Mouse (Mus musculus): ENCODE measurements at regions not wholly inside any gene's neighbourhood (a gene's known extent, or its start where the extent isn't known, plus 50 kb on each side); places are given as distances from the start of the nearest gene placed in this dataset.

DNA sequence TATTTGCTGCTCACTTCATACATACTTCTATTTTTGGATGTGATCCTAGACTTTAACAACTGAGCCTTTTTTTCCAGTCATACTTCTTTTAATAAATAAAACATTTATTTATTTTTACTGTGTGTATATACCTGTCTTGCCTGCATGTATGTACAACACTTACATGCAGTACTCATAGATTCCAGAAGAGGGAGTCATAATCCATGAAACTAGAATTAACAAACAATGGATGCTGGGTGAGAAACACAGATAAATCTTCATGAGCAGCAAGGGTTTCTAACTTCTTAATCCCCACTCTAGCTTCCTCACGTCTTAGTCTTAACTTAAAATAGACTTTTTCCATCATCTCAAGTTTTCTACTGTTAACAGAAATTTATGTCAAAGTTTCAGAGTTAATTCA lies 1253.7 kb upstream of the Nr2f1 start:
- ATAC-seq (ENCODE audit: low FRiP score, low read depth) = no peak
- no peak overlapping the region for H3K27ac ChIP-seq
- H3K4me1 ChIP-seq = no peaks in the 10 kb centered on the region
- WGBS = 63% methylated on average over 1 of the region's 1 CpGs
- H3K36me3 ChIP-seq = no peaks in the 10 kb centered on the region
- no peak overlapping the region for H3K4me3 ChIP-seq
- H3K27me3 ChIP-seq = no peaks in the 10 kb centered on the region
- H3K4me2 ChIP-seq (replicated peaks) = no peak overlapping the region
- no peaks in the 10 kb centered on the region for H3K9me3 ChIP-seq
- H3K9ac ChIP-seq = no peak overlapping the region

DNA sequence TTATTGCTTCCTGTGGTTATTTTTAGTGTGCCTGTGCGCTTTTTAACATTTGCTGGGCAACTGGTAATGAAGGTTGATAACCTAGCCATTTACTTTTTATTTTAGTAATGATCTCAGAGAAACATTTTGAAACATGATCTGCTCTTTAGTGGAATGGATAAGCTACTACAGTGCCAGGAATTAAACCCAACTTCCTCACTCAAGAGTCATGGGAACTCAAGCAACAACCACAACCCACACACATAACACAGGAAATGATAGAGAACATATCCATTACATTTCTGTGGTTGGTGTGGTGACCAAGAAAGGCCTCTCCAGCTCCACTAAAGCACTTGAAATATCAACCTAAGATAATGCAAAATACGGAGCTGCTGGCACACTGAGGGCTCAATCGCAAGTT lies 1243.6 kb upstream of the Nr2f1 start:
- no peaks in the 10 kb centered on the region for H3K36me3 ChIP-seq
- no peak overlapping the region for H3K9ac ChIP-seq
- H3K27ac ChIP-seq = no peak overlapping the region
- H3K4me2 ChIP-seq (replicated peaks) = no peak overlapping the region
- no peaks in the 10 kb centered on the region for H3K4me1 ChIP-seq
- H3K27me3 ChIP-seq = no peaks in the 10 kb centered on the region
- peak; percentile 71; the same call in 1 of the 2 replicates for ATAC-seq (ENCODE audit: low FRiP score, low read depth)
- no peaks in the 10 kb centered on the region for H3K9me3 ChIP-seq
- 57% methylated on average over 3 of the region's 3 CpGs for WGBS
- no peak overlapping the region for H3K4me3 ChIP-seq

DNA sequence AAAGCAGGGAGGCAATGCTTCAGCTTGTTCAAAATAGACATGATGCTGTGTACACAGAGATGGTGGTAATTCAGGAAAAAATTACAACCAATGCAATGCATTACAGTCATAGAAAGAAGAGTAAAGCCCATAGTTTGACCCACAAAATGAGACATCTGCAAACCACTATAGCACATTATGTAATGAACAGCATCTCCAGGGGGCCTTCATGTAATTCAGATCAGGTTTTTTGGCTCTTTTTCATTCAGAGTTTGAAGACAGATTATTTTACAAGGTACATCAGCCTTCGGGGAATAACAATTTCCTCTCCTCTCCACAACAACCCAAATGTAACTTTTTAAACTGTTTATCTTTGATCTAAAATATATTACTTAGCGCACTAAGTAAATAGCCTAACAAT lies 1243.1 kb upstream of the Nr2f1 start:
- Histone ChIP-seq H3K9ac (no peak overlapping the region), H3K4me2 (replicated peaks) (no peak overlapping the region), H3K36me3 (no peaks in the 10 kb centered on the region), H3K4me3 (no peak overlapping the region), H3K27ac (no peak overlapping the region), H3K4me1 (no peaks in the 10 kb centered on the region), H3K9me3 (no peaks in the 10 kb centered on the region), H3K27me3 (no peaks in the 10 kb centered on the region)
- ATAC-seq (ENCODE audit: low FRiP score, low read depth) = peak; percentile 65; the same call in 1 of the 2 replicates
- 28% methylated on average over 2 of the region's 2 CpGs for WGBS

DNA sequence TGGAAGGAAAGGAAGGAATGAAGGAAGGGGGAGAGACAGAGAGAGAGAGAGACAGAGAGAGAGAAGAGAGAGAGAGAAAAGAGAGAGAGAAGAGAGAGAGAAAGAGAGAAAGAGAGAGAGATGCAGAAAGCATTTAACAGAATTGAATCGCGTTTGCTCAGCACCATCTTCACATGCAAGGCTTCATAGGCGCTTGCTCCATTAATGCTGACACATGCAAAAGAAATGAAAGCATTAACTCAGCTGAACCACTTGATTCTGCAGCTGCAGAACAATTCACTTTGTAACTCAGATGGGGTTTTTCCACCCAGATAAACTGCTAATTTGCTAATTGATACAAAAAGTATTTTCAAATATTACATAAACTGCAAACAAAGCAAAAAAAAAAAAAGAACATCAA lies 1231.9 kb upstream of the Nr2f1 start:
- no peak overlapping the region for H3K4me2 ChIP-seq (replicated peaks)
- H3K27me3 ChIP-seq = no peaks in the 10 kb centered on the region
- 54% methylated on average over 3 of the region's 3 CpGs for WGBS
- no peak for ATAC-seq (ENCODE audit: low FRiP score, low read depth)
- no peak overlapping the region for H3K27ac ChIP-seq
- no peaks in the 10 kb centered on the region for H3K36me3 ChIP-seq
- H3K9me3 ChIP-seq = no peaks in the 10 kb centered on the region
- no peak overlapping the region for H3K9ac ChIP-seq
- H3K4me1 ChIP-seq = no peaks in the 10 kb centered on the region
- no peak overlapping the region for H3K4me3 ChIP-seq

DNA sequence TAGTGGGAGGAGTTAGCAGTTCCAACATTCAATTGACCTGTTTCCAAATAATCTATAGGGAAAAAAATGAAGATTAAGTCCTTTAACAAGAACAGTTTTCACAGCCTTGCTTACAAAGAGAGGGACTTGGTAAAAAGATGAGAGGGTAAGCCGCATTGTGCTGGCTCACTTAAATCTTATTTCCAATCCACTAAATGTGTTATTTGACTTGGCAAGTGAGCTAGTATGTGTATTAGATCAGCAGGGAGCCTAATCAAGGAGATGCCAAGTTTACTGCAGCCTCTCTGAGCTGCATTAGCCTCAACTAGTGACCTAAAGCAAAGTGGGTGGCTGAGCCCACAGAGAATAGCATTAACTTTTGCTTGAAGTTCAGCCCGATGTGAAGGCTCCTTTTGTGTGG lies 1231.4 kb upstream of the Nr2f1 start:
- Histone ChIP-seq H3K36me3 (no peaks in the 10 kb centered on the region), H3K27ac (no peak overlapping the region), H3K4me3 (no peak overlapping the region), H3K27me3 (no peaks in the 10 kb centered on the region), H3K4me2 (replicated peaks) (no peak overlapping the region), H3K9ac (no peak overlapping the region), H3K4me1 (no peaks in the 10 kb centered on the region), H3K9me3 (no peaks in the 10 kb centered on the region)
- ATAC-seq (ENCODE audit: low FRiP score, low read depth) = no peak
- WGBS = 19% methylated on average over 2 of the region's 2 CpGs

DNA sequence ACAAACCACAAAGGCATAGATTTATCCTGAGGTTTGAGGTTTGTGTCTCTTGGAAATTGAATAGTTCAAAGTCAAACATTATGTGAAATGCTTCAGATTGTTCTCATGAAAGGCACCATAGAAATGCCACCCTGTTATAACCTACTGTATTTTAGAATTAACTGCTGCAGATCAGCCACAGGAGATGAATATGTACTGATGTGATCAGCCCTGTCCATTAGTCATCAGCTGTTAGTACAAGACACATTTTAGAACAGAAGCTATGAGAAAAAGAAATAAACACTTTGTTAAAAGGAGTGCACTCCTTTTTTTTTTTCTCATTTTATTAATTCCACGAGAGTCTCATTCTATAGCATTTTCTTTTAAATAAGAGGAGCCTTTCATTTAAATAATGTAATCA lies 1231.0 kb upstream of the Nr2f1 start:
- H3K4me3 ChIP-seq = no peak overlapping the region
- no peak for ATAC-seq (ENCODE audit: low FRiP score, low read depth)
- no peak overlapping the region for H3K9ac ChIP-seq
- no peaks in the 10 kb centered on the region for H3K4me1 ChIP-seq
- no peaks in the 10 kb centered on the region for H3K27me3 ChIP-seq
- no peaks in the 10 kb centered on the region for H3K36me3 ChIP-seq
- no peaks in the 10 kb centered on the region for H3K9me3 ChIP-seq
- H3K27ac ChIP-seq = no peak overlapping the region
- H3K4me2 ChIP-seq (replicated peaks) = no peak overlapping the region
- WGBS = 41% methylated on average over 1 of the region's 1 CpGs

DNA sequence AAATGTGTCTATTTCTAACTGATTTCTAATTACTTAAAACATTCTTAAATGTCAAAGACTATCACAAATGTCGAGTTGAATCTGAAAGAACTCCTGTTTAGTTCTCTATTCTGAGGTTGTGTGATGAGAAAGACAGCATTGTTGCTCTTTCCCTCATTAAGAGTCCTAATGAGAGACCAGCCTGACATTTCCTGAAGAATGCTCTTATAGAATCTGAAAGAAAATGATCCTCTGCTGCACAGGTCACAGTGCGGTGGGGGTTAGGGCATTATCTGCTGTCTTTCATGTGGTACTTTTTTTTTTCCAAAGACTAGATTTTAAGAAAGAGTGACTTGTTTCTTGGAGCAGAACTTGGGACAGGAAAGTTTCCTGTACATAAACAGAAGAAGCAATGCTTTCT lies 1218.3 kb upstream of the Nr2f1 start:
- WGBS = 78% methylated on average over 2 of the region's 2 CpGs
- no peaks in the 10 kb centered on the region for H3K9me3 ChIP-seq

DNA sequence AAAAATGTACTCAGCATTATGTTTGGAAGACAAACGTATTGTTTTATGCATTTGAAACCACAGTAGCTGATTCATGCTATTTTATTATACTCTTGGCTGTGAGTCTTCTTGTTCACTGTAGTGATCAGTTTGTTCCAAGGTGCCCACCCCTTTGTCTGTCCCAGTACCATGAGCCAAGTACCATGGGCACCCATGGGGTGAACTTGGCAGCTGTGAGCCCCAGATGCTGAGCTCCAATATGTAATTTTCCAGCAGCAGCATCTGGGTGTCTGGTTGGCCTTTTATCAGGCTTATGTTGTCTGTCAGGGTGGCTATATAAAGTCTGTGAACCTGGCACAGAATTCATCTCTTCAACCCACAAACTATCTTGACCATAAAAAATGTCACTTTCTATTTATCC lies 1200.5 kb upstream of the Nr2f1 start:
- H3K36me3 ChIP-seq = no peaks in the 10 kb centered on the region
- no peak for ATAC-seq (ENCODE audit: low FRiP score, low read depth)
- no peaks in the 10 kb centered on the region for H3K27me3 ChIP-seq
- no peaks in the 10 kb centered on the region for H3K4me1 ChIP-seq
- H3K9me3 ChIP-seq = no peaks in the 10 kb centered on the region
- H3K9ac ChIP-seq = no peak overlapping the region
- no peak overlapping the region for H3K4me3 ChIP-seq
- no peak overlapping the region for H3K4me2 ChIP-seq (replicated peaks)
- no peak overlapping the region for H3K27ac ChIP-seq
- WGBS = 69% methylated on average over 1 of the region's 1 CpGs

More for the DNA sequence above, 1218.3 kb upstream of the Nr2f1 start:
- H3K36me3 ChIP-seq = no peaks in the 10 kb centered on the region
- H3K27me3 ChIP-seq = no peaks in the 10 kb centered on the region
- H3K9ac ChIP-seq = no peak overlapping the region
- no peaks in the 10 kb centered on the region for H3K4me1 ChIP-seq
- no peak overlapping the region for H3K4me3 ChIP-seq
- H3K27ac ChIP-seq = no peak overlapping the region
- ATAC-seq (ENCODE audit: low FRiP score, low read depth) = no peak
- no peak overlapping the region for H3K4me2 ChIP-seq (replicated peaks)

DNA sequence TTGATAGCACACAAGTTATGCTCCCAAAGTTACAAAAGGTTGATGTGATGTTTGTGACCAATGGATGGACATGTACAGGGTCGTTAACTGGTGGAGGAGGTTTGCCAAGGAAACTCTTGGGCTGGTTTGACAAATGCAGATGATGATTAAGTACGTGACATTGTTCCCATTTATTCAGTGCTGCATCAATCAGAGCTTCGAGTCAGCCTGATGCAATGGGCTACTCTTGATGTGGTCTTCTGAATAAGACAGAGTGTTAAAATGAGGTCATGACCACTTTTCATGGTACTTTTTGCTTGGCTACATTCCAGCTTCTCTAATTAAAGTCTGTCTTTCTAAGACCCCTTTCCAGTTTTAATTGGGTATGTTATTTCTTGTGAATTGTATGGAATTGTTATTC lies 1194.4 kb upstream of the Nr2f1 start:
- H3K4me1 ChIP-seq = no peaks in the 10 kb centered on the region
- no peaks in the 10 kb centered on the region for H3K9me3 ChIP-seq
- no peak overlapping the region for H3K4me3 ChIP-seq
- H3K4me2 ChIP-seq (replicated peaks) = no peak overlapping the region
- no peak for ATAC-seq (ENCODE audit: low FRiP score, low read depth)
- no peaks in the 10 kb centered on the region for H3K27me3 ChIP-seq
- H3K36me3 ChIP-seq = no peaks in the 10 kb centered on the region
- no peak overlapping the region for H3K27ac ChIP-seq
- 70% methylated on average over 3 of the region's 3 CpGs for WGBS
- H3K9ac ChIP-seq = no peak overlapping the region

DNA sequence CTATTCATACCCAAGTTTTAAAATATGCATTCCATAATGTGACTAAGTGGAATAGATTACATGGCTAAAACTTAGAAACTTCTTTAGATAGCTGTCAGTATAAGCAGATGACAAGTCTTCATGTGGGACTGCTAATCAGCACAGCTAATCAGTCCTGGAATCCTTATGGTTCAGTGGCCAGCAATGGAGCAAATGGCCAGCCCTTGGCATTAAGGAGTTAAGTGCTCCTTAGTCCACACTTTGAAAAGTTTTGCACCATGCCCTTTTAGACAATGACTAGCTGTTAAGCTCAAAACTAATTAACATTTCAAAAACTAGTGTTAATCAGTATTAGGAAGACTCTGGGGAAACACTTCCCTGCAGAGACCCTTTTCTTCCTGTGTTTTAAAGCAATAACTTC lies 1188.4 kb upstream of the Nr2f1 start:
- Histone ChIP-seq H3K9me3 (no peaks in the 10 kb centered on the region), H3K4me3 (no peak overlapping the region), H3K9ac (no peak overlapping the region), H3K4me2 (replicated peaks) (no peak overlapping the region), H3K27me3 (no peaks in the 10 kb centered on the region), H3K36me3 (no peaks in the 10 kb centered on the region), H3K4me1 (no peaks in the 10 kb centered on the region), H3K27ac (no peak overlapping the region)
- ATAC-seq (ENCODE audit: low FRiP score, low read depth) = no peak

DNA sequence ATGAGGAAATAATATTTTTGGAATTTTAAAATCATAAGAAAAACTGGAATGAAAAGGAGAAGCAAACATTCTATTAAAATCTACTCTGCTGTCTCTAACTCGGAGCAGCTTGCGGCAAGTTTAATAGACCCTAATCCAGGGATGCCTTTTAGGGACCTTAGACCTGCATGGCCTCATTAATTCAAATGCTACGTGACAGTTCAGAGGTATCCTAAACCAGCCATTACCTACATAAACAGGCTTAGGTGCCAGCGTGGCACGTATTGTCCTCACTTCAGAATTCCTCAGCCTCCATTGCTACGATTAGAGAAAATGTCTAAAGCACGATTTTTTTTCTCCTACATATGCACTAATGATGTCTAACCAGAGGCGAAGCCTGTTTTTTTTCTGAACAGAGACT lies 1141.9 kb upstream of the Nr2f1 start:
- Histone ChIP-seq H3K4me2 (replicated peaks) (no peak overlapping the region), H3K27me3 (no peaks in the 10 kb centered on the region), H3K9ac (no peak overlapping the region), H3K4me1 (0 out of 2 replicates have a peak, but pooled peaks cover 6% of the 10 kb centered on the region), H3K36me3 (no peaks in the 10 kb centered on the region), H3K27ac (no peak overlapping the region), H3K9me3 (no peaks in the 10 kb centered on the region), H3K4me3 (no peak overlapping the region)
- no peak for ATAC-seq (ENCODE audit: low FRiP score, low read depth)
- WGBS = 52% methylated on average over 8 of the region's 8 CpGs

DNA sequence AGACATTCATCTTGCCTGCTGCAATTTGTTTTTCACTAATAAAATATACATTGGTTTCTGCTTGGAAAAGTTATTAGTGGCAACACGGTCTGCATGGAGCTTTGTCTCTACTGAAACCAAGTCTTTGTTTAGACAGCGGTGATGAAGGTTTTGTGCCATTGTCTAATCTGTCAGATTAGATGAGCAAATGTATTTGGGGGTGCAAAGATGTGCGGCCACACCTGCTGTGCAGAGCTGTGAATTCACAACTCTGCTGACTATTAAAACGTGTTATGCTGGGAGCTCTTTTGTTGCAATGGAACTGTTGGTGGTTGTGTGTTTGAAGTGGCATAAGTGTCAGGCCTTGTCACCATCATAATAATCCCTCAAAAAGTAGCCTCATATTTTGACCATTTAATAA lies 1140.9 kb upstream of the Nr2f1 start:
- no peak overlapping the region for H3K9ac ChIP-seq
- H3K4me3 ChIP-seq = no peak overlapping the region
- no peaks in the 10 kb centered on the region for H3K27me3 ChIP-seq
- no peak overlapping the region for H3K27ac ChIP-seq
- H3K36me3 ChIP-seq = no peaks in the 10 kb centered on the region
- no peaks in the 10 kb centered on the region for H3K9me3 ChIP-seq
- no peak for ATAC-seq (ENCODE audit: low FRiP score, low read depth)
- WGBS = 62% methylated on average over 4 of the region's 4 CpGs
- H3K4me2 ChIP-seq (replicated peaks) = no peak overlapping the region
- H3K4me1 ChIP-seq = 0 out of 2 replicates have a peak, but pooled peaks cover 6% of the 10 kb centered on the region

DNA sequence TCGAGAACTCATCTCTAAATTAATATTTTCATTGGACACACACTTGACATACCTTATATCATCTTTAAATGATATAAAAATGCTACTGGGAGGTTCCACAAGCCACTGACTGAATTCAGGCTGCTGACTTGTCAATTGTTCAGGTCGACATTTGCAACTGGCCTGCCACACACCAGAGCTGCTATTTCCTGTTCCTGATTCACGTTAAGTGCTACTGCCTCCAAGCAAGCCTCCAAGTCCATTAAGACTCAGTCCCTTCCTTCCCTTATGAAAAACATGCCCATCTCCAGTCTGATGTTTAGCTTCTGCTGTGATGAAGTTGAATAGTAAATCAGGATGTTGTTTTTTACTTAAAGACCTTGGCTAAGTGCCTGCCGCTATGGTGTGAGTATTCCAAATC lies 1140.2 kb upstream of the Nr2f1 start:
- 21% methylated on average over 4 of the region's 4 CpGs for WGBS
- H3K4me2 ChIP-seq (replicated peaks) = no peak overlapping the region
- ATAC-seq (ENCODE audit: low FRiP score, low read depth) = no peak
- 0 out of 2 replicates have a peak, but pooled peaks cover 6% of the 10 kb centered on the region for H3K4me1 ChIP-seq
- no peaks in the 10 kb centered on the region for H3K9me3 ChIP-seq
- H3K27ac ChIP-seq = no peak overlapping the region
- H3K27me3 ChIP-seq = no peaks in the 10 kb centered on the region
- H3K4me3 ChIP-seq = no peak overlapping the region
- H3K36me3 ChIP-seq = no peaks in the 10 kb centered on the region
- no peak overlapping the region for H3K9ac ChIP-seq
